Mouse (Mus musculus): ENCODE results near the gene Trim33. TPM values are rescaled to one million over a fixed set of nuclear protein-coding genes. Genes with fewer than 3 reads are reported as not detected.

The Trim33 gene
- polyA plus RNA-seq, 1 experiment from 2014 or later: 3.4 TPM

- Histone ChIP-seq H3K9ac (replicated peaks) (no peak overlapping the region), H3K36me3 (replicated peaks; ENCODE audit: insufficient read depth, low read length) (peaks cover 36% of the 10 kb centered on the region), H3K9me3 (ENCODE audit: low read length) (no peaks in the 10 kb centered on the region), H3K4me2 (ENCODE audit: low read depth, low read length) (no peak overlapping the region), H3K4me1 (ENCODE audit: insufficient read depth) (no peaks in the 10 kb centered on the region), H3K4me3 (ENCODE audit: low read depth, low read length) (no peak overlapping the region), H3K27ac (ENCODE audit: low read depth) (no peak overlapping the region), H3K27me3 (ENCODE audit: insufficient read depth, low read length) (no peaks in the 10 kb centered on the region)
- ATAC-seq (no peak), DNase-seq (no peak)
- WGBS (ENCODE audit: insufficient replicate concordance): 94% methylated on average over 2 of the region's 2 CpGs
- TF ChIP-seq CTCF (IDR thresholded peaks at IDR 0.05; ENCODE audit: low read depth) (no peak), EP300 (IDR thresholded peaks at IDR 0.05; ENCODE audit: low read depth) (no peak)
Measured at GRCm38 (mm10) chr3:103346658-103347057, 67.6 kb downstream of the Trim33 start.

- peaks cover 34% of the 10 kb centered on the region for H3K36me3 ChIP-seq (replicated peaks; ENCODE audit: insufficient read depth, low read length)
- DNase-seq: no peak
Measured at GRCm38 (mm10) chr3:103353518-103353917, 74.4 kb downstream of the Trim33 start.

GRCm38 (mm10) chr3:103354041-103354440 lies 74.9 kb downstream of the Trim33 start:
- no peak overlapping the region for H3K4me3 ChIP-seq (ENCODE audit: low read depth, low read length)
- TF ChIP-seq EP300 (IDR thresholded peaks at IDR 0.05; ENCODE audit: low read depth): no peak
- no peak for TF ChIP-seq CTCF (IDR thresholded peaks at IDR 0.05; ENCODE audit: low read depth)
- 66% methylated on average over 2 of the region's 2 CpGs for WGBS (ENCODE audit: insufficient replicate concordance)
- H3K9ac ChIP-seq (replicated peaks): no peak overlapping the region
- ATAC-seq (no peak), DNase-seq (no peak)
- no peaks in the 10 kb centered on the region for H3K4me1 ChIP-seq (ENCODE audit: insufficient read depth)
- no peaks in the 10 kb centered on the region for H3K9me3 ChIP-seq (ENCODE audit: low read length)
- H3K36me3 ChIP-seq (replicated peaks; ENCODE audit: insufficient read depth, low read length): peaks cover 33% of the 10 kb centered on the region
- H3K27ac ChIP-seq (ENCODE audit: low read depth): no peak overlapping the region
- H3K27me3 ChIP-seq (ENCODE audit: insufficient read depth, low read length): no peaks in the 10 kb centered on the region
- H3K4me2 ChIP-seq (ENCODE audit: low read depth, low read length): no peak overlapping the region

More at GRCm38 (mm10) chr3:103353518-103353917, 74.4 kb downstream of the Trim33 start:
- H3K9me3 ChIP-seq (ENCODE audit: low read length): no peaks in the 10 kb centered on the region
- 61% methylated on average over 5 of the region's 5 CpGs for WGBS (ENCODE audit: insufficient replicate concordance)
- no peak overlapping the region for H3K9ac ChIP-seq (replicated peaks)
- no peak overlapping the region for H3K4me2 ChIP-seq (ENCODE audit: low read depth, low read length)
- ATAC-seq: no peak
- no peak for TF ChIP-seq CTCF (IDR thresholded peaks at IDR 0.05; ENCODE audit: low read depth)
- peak; percentile 50; the same call in 1 of the 2 replicates for TF ChIP-seq EP300 (IDR thresholded peaks at IDR 0.05; ENCODE audit: low read depth)
- H3K27me3 ChIP-seq (ENCODE audit: insufficient read depth, low read length): no peaks in the 10 kb centered on the region
- no peak overlapping the region for H3K27ac ChIP-seq (ENCODE audit: low read depth)
- no peak overlapping the region for H3K4me3 ChIP-seq (ENCODE audit: low read depth, low read length)
- no peaks in the 10 kb centered on the region for H3K4me1 ChIP-seq (ENCODE audit: insufficient read depth)

GRCm38 (mm10) chr3:103361150-103361549 lies 82.1 kb downstream of the Trim33 start:
- H3K4me1 ChIP-seq (ENCODE audit: insufficient read depth): no peaks in the 10 kb centered on the region
- 85% methylated on average over 7 of the region's 7 CpGs for WGBS (ENCODE audit: insufficient replicate concordance)
- no peak overlapping the region for H3K4me3 ChIP-seq (ENCODE audit: low read depth, low read length)
- no peak overlapping the region for H3K27ac ChIP-seq (ENCODE audit: low read depth)
- ATAC-seq (no peak), DNase-seq (no peak)
- no peak overlapping the region for H3K4me2 ChIP-seq (ENCODE audit: low read depth, low read length)
- H3K36me3 ChIP-seq (replicated peaks; ENCODE audit: insufficient read depth, low read length): no peaks in the 10 kb centered on the region
- H3K9ac ChIP-seq (replicated peaks): no peak overlapping the region
- no peaks in the 10 kb centered on the region for H3K27me3 ChIP-seq (ENCODE audit: insufficient read depth, low read length)
- H3K9me3 ChIP-seq (ENCODE audit: low read length): no peaks in the 10 kb centered on the region
- TF ChIP-seq EP300 (IDR thresholded peaks at IDR 0.05; ENCODE audit: low read depth): no peak
- TF ChIP-seq CTCF (IDR thresholded peaks at IDR 0.05; ENCODE audit: low read depth): no peak

- ATAC-seq (no peak), DNase-seq (no peak)
- H3K4me1 ChIP-seq (ENCODE audit: insufficient read depth): no peaks in the 10 kb centered on the region
- H3K4me3 ChIP-seq (ENCODE audit: low read depth, low read length): no peak overlapping the region
- WGBS (ENCODE audit: insufficient replicate concordance): 63% methylated on average over 11 of the region's 11 CpGs
- H3K4me2 ChIP-seq (ENCODE audit: low read depth, low read length): no peak overlapping the region
- H3K9ac ChIP-seq (replicated peaks): no peak overlapping the region
- H3K9me3 ChIP-seq (ENCODE audit: low read length): no peaks in the 10 kb centered on the region
- H3K27me3 ChIP-seq (ENCODE audit: insufficient read depth, low read length): no peaks in the 10 kb centered on the region
- no peaks in the 10 kb centered on the region for H3K36me3 ChIP-seq (replicated peaks; ENCODE audit: insufficient read depth, low read length)
- peak overlapping the region; percentile 36; the same call in 1 of the 2 replicates for H3K27ac ChIP-seq (ENCODE audit: low read depth)
- TF ChIP-seq EP300 (IDR thresholded peaks at IDR 0.05; ENCODE audit: low read depth) (no peak), CTCF (IDR thresholded peaks at IDR 0.05; ENCODE audit: low read depth) (no peak)
Measured at GRCm38 (mm10) chr3:103364182-103364945, 85.3 kb downstream of the Trim33 start.

GRCm38 (mm10) chr3:103367176-103367970 lies 88.3 kb downstream of the Trim33 start:
- Histone ChIP-seq H3K9ac (replicated peaks) (no peak overlapping the region), H3K4me2 (ENCODE audit: low read depth, low read length) (no peak overlapping the region), H3K36me3 (replicated peaks; ENCODE audit: insufficient read depth, low read length) (no peaks in the 10 kb centered on the region), H3K4me3 (ENCODE audit: low read depth, low read length) (no peak overlapping the region), H3K27me3 (ENCODE audit: insufficient read depth, low read length) (no peaks in the 10 kb centered on the region), H3K27ac (ENCODE audit: low read depth) (no peak overlapping the region), H3K9me3 (ENCODE audit: low read length) (no peaks in the 10 kb centered on the region), H3K4me1 (ENCODE audit: insufficient read depth) (no peaks in the 10 kb centered on the region)
- TF ChIP-seq EP300 (IDR thresholded peaks at IDR 0.05; ENCODE audit: low read depth): no peak
- no peak for TF ChIP-seq CTCF (IDR thresholded peaks at IDR 0.05; ENCODE audit: low read depth)
- DNase-seq (no peak), ATAC-seq (no peak)
- WGBS (ENCODE audit: insufficient replicate concordance): 75% methylated on average over 11 of the region's 11 CpGs

Data from liver, postnatal 0 days (tissue).